Mouse (Mus musculus) cerebellum, adult 2 months (tissue): ENCODE results near the gene Ncoa3. TPM values are rescaled to one million over a fixed set of nuclear protein-coding genes. Genes with fewer than 3 reads are reported as not detected.

Source experiments
- DNase-seq, 2 experiments: peaks; one replicate each; pipeline ENCODE4 v3.0.0; 2021
- H3K27ac ChIP-seq: fragments of 200-500 bp; 2 replicates; pipeline ENCODE4 v1.5.1; 2012; ENCODE audit warnings: low read length, control low read depth, inconsistent platforms; ENCODE audit not compliant: insufficient read depth
- H3K27me3 ChIP-seq: fragments of 200-500 bp; 2 replicates; pipeline ENCODE4 v1.6.1; 2012; ENCODE audit warnings: inconsistent platforms, mild to moderate bottlenecking, low read length, moderate library complexity; ENCODE audit not compliant: control insufficient read depth, insufficient read depth
- H3K4me1 ChIP-seq: fragments of 200-500 bp; 2 replicates; pipeline ENCODE4 v1.6.1; 2011; ENCODE audit warnings: low read length; ENCODE audit not compliant: control insufficient read depth, insufficient read depth
- H3K4me3 ChIP-seq: fragments of 200-500 bp; replicated peaks from 2 replicates; pipeline ENCODE3; 2011; ENCODE audit warnings: mild to moderate bottlenecking, low read depth, low read length, control low read depth; ENCODE audit not compliant: insufficient read depth
- CTCF ChIP-seq: fragments of 200-500 bp; IDR thresholded peaks from 2 replicates; pipeline ENCODE4 v1.5.1; 2011; ENCODE audit warnings: low read depth, mild to moderate bottlenecking, control low read depth, low read length, moderate library complexity, borderline replicate concordance; ENCODE audit not compliant: insufficient read depth
- POLR2A ChIP-seq: fragments of 200-500 bp; IDR thresholded peaks from 2 replicates; pipeline ENCODE4 v1.6.1; 2011; ENCODE audit warnings: low read length, control low read depth, borderline replicate concordance; ENCODE audit not compliant: insufficient read depth
- WGBS: fragments of 180-500 bp; shearing (Covaris S2); methylation state at CpG from one replicate; pipeline ENCODE4 v1.1.7; 2018; 5-methylcytosine and 5-hydroxymethylcytosine counted together
- polyA plus RNA-seq: library from polyadenylated mRNA; depleted of rRNA; stranded (reverse); fragments of >200 nt; gene quantifications from 2 replicates; pipeline ENCODE4 v1.2.3, GENCODE M21; 2012

Gene Ncoa3
- polyA plus RNA-seq, 1 experiment, result 23.7 TPM

DNA sequence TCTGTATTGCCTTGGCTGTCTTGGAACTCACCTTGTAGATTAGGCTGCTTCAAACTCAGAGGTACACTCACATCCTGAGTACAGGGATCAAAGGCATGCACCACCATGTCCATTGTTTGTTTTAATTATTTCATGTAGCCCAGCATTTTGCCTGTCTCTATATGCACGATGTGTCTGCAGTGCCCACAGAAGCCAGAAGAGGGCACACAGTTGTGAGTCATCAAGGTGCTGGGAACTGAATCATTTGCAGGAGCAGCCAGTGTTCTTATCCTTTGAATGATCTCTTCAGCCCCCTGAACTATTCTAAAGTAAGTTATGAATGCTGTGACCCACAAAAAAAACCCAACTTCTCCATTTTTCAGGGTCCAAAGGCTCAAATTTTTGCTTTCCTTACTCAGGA is 14.3 kb upstream of the Ncoa3 start:
- DNase-seq, result no peak
- TF ChIP-seq CTCF (no peak), POLR2A (no peak)
- no peak overlapping the region for H3K4me3 ChIP-seq
- H3K27ac ChIP-seq, result no peak overlapping the region
- WGBS, result 95% methylated on average over 1 of the region's 1 CpGs
- H3K27me3 ChIP-seq, result no peaks in the 10 kb centered on the region
- no peaks in the 10 kb centered on the region for H3K4me1 ChIP-seq

DNA sequence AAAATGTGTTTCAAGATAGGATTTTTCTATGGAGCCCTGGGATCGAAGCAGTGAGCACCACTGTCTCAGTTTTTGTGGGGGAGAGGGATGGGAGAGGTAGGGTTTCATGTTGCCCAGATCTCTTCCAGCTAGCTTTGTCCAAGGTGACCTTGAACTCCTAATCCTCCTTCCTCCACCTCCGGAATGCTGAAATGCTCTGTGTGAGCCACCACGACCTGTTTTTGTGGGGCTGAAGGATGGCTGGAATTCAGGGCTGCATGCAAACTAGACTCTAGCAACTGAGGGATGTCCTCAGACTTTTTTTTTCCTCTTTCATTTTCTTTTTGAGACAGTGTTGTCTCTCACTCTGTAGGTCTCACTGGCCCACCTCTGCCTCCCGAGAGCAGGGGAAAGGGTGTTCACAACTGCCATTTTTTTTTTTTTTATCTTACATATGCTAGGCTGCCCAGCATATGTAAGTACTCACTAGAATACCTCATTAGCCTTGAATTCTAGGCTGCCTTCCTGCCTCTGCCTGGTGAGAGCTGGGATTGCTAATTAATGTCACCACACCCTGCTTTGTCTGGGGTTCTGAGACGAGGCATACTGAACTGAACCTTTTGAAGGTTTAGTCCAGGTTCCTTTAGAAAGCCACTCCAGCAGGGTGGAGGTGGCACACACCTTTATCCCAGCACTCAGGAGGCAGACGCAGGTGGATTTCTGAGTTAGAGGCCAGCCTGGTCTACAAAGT is 11.0 kb upstream of the Ncoa3 start:
- 66% methylated on average over 6 of the region's 6 CpGs for WGBS
- H3K4me1 ChIP-seq, result no peaks in the 10 kb centered on the region
- H3K27me3 ChIP-seq, result no peaks in the 10 kb centered on the region
- H3K4me3 ChIP-seq, result no peak overlapping the region
- H3K27ac ChIP-seq, result no peak overlapping the region
- no peak for TF ChIP-seq POLR2A
- TF ChIP-seq CTCF, result no peak
- DNase-seq, result no peak

DNA sequence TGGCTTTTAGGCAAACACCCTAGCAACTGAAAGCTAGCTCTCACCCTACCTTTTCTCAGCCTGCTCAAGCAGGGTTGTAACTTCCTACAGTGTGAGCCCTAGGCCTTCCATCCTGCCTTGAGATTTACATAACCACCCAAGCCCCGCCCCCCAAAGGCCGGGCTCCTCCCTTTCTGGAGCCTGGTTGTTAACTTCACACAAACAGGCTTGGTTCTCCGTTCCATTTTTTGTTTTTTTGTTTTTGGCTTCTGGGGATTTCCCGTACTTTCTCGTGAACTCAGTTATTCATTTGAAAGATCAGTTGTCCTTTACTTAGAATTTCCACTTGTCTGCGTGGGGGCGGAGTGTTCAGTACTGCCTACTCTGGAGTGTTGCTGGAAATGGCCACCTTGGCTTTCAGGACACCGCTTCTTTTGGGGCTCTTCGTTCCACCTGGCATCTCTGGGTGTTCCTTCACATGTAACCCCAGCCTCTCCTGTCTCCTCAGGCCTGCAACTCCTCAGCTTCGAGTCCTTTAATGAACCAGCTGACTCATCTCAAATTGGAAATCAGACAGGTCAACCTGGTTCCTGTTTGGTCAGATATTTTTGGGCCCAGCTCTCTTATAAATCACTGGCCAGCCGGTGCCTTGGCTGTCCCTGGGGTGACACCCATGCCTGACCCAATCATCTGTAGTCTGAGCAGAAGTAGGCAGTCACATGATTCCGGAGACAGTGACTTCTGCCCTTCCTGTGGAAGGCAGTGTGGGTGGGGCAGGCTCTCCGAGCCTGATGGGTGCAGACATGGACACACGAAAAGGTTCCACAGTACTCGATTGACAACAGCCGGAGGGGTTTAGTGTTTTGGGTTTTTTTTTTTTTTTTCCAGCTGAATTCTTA is 9.7 kb upstream of the Ncoa3 start:
- H3K27me3 ChIP-seq, result no peaks in the 10 kb centered on the region
- TF ChIP-seq CTCF (no peak), POLR2A (no peak)
- no peak for DNase-seq
- H3K4me1 ChIP-seq, result 0 out of 2 replicates have a peak, but pooled peaks cover 6% of the 10 kb centered on the region
- H3K27ac ChIP-seq, result no peak overlapping the region
- WGBS, result 71% methylated on average over 16 of the region's 16 CpGs
- H3K4me3 ChIP-seq, result no peak overlapping the region

DNA sequence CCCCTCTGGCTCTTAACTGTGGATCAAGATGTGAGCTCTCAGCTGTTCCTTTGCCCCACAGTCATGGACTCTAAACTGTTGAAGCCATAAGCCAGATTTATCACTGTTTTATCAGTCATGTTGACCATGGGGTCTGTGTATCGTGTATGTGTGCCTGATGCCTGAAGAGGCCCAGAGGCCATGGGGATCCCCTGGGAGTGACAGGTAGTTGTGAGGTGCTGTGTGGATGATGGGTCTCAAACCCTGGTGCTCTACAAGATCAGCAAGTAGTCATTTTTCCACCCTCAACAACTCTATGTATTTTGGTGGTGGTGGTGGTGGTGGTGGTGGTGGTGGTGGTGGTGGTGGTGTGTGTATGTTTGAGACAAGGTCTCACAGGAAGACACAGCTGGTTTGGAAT is 8.1 kb upstream of the Ncoa3 start:
- TF ChIP-seq POLR2A (no peak), CTCF (no peak)
- no peak overlapping the region for H3K27ac ChIP-seq
- H3K27me3 ChIP-seq, result no peaks in the 10 kb centered on the region
- H3K4me3 ChIP-seq, result no peak overlapping the region
- DNase-seq, result no peak
- 100% methylated on average over 1 of the region's 1 CpGs for WGBS
- 0 out of 2 replicates have a peak, but pooled peaks cover 6% of the 10 kb centered on the region for H3K4me1 ChIP-seq

DNA sequence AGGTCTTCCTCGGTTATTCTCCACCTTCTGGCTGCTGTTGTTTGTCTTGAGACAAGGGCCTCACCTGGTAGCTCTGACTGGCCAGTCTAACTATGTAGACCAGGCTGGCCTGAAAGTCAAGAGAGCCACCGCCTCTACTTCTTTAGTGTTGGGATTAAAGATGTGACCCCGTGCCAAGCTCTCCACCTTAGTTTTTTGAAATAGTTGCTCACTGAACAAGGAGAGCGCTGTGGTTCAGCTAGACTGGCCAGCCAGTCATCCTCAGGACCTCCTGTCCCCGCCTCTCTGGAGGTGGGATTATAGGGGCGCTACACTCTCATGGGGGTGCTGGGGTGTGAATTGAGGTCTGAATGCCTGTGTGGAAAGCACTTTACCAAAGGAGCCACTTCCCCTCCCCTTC is 7.5 kb upstream of the Ncoa3 start:
- no peaks in the 10 kb centered on the region for H3K27me3 ChIP-seq
- TF ChIP-seq POLR2A, result no peak
- no peak for TF ChIP-seq CTCF
- DNase-seq, result no peak
- H3K27ac ChIP-seq, result no peak overlapping the region
- H3K4me3 ChIP-seq, result no peak overlapping the region
- 93% methylated on average over 6 of the region's 6 CpGs for WGBS
- H3K4me1 ChIP-seq, result 0 out of 2 replicates have a peak, but pooled peaks cover 6% of the 10 kb centered on the region

DNA sequence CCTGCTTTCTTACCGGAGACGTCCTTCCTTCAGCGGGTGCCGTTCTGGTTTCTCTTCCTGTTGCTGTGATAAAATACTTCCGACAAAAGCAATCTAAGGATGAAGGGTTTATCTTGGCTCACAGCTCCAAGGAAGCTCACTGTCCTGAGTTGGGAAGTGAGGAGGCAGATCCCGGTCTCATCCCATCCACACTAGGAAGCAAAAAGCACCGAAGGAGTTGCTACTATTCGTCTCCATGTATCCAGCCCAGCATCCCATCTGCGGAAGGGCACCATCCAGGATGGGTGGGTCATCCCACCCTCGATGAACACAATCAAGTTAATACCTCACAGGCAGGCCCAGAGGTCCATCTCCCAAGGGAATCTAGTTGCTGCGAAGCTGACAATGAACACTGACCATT is 6.9 kb upstream of the Ncoa3 start:
- WGBS, result 95% methylated on average over 11 of the region's 11 CpGs
- H3K4me1 ChIP-seq, result 0 out of 2 replicates have a peak, but pooled peaks cover 6% of the 10 kb centered on the region
- DNase-seq, result no peak
- H3K27ac ChIP-seq, result no peak overlapping the region
- H3K27me3 ChIP-seq, result no peaks in the 10 kb centered on the region
- H3K4me3 ChIP-seq, result no peak overlapping the region
- TF ChIP-seq CTCF (no peak), POLR2A (no peak)

DNA sequence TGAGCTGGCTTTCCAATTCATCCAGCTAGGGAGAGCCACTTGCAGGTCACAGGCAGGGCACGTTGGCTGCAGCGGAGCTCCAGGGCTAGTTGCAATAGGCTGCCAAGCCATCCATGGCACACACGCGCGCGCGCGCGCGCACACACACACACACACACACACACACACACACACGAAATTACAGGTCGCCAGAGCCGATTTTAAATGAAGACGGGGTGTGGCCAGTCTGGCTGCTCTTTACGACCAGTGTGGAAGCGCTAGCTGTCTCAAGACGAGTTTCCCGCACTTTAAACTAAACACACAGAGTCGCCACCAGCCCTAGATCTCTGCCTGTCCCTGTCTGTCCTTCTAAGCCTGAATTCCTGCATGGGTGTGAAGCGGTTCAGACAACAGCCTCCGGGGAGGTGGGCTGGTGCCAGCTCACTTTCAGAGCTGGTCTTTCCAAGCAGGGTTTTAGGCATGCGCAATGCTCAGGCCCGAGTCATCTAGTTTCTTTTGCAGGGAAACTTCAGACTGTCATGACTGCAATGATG is 5.4 kb upstream of the Ncoa3 start:
- Histone ChIP-seq H3K4me3 (peak overlapping the region; percentile 52), H3K4me1 (0 out of 2 replicates have a peak, but pooled peaks cover 6% of the 10 kb centered on the region), H3K27ac (no peak overlapping the region), H3K27me3 (no peaks in the 10 kb centered on the region)
- WGBS, result 2% methylated on average over 23 of the region's 23 CpGs
- peak; percentile 44 to 50 for DNase-seq
- no peak for TF ChIP-seq POLR2A
- TF ChIP-seq CTCF, result no peak
